Mouse (Mus musculus) heart, adult 18-20 months (tissue): Measurements from ENCODE around the gene Lrriq3. TPM values are rescaled to one million over a fixed set of nuclear protein-coding genes. Genes with fewer than 3 reads are reported as not detected.
A peak's percentile ranks its signal among the peaks of the same experiment; 100 is the strongest.

Experiments used
- DNase-seq, 2 experiments: peaks; one replicate each; pipeline ENCODE4 v3.0.0; 2021 to 2022; ENCODE audit warnings: mixed read lengths in 1 of 2
- long read RNA-seq, 2 experiments: library from polyadenylated mRNA; stranded (forward); transcript quantifications; one replicate each; pipeline ENCODE4 v2.0.0; 2021
- total RNA-seq, 2 experiments: library from RNA; stranded (reverse); gene quantifications; 2 replicates each; pipeline ENCODE4 v1.2.3; 2021

Gene Lrriq3
- total RNA-seq = under 1 TPM; 0.27 to 0.49 TPM
- long read RNA-seq, experiment 1 = 0 reads
- long read RNA-seq, experiment 2 = 0 reads

- DNase-seq = peak; percentile 90 to 92
These were observed at the start of gene Lrriq3, which contains the start of gene Fpgt for GRCm38 (mm10) chr3:155093116-155093956. Gene Lrriq3, plus strand, starts transcription at chr3:155093434. Gene Fpgt, minus strand, starts transcription at chr3:155093403.

DNA sequence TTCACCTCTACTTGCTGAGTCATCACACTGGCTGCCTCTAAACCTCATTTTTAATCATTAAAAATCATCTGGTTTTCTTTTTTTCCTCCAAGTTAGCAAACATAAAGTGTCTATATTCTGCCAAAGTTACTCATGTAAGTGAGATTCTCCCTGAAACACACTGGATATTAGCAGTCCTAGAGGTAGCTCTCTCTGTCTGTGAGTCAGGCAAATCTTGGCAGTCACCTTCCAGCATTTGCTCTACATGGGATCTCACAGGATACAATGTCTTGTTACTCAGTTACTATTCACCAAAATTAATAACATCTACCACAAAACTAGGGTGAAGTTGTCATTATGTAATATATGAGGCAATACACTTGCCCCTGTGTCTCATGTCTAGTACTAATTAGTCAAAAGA, 41.2 kb upstream of the Lrriq3 start:
- DNase-seq = no peak

- no peak for DNase-seq
These were observed 40.0 kb upstream of the Lrriq3 start for GRCm38 (mm10) chr3:155053189-155053588.

- DNase-seq = peak; percentile 35 to 55
These were observed 37.9 kb upstream of the Lrriq3 start, which contains the start of gene Tnni3k for GRCm38 (mm10) chr3:155055231-155055916. Gene Tnni3k, minus strand, starts transcription at chr3:155055407.

DNA sequence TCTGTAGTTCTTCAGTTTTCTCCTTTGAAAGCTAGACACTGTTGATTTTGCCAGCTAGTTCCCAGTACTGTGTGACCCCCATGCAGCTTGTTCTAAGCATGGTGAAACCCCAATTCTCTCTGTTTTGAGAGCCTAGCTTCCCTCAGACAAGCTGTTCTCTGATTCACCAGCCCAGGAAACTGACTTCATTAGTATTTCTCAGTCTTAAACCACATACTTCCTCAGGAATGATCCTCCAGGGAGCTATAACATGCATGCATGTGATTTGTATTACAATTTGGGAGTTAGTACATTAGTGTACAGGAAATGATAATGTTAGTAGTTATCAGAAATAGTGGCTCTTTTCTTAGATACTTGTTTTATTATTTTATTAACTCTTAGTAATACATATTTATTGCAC, 36.6 kb upstream of the Lrriq3 start:
- no peak for DNase-seq

GRCm38 (mm10) chr3:155057566-155057965, 35.7 kb upstream of the Lrriq3 start:
- no peak for DNase-seq

DNA sequence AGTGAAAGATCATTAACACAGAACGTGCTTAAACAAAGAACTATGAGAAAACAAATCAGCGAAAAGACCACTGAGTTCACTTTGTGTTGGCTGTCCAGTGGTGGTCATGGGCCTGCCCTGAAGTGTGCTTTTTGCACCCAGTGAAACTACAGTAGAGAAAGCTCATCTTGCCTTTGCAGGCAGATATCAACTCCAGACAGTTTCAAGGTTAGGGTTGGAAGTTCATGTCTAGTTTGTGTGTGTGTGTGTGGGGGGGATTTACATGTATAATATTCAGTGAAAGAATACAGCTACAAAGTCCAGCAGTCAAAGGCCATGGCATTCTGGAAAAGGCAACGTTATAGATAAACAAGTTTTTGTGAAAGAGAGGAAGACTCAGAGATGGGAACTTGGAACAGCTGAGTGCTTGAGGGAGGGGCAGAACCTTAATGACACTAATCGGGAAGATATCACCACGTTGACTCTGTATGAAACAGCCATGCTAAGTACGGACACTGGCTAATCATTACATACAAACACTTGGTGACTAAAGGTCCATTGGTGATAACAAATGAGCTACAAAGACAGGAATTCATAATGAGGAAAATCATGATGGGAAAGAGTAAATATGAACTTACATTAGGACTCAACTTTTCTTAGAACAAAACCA, 34.3 kb upstream of the Lrriq3 start:
- no peak for DNase-seq

- no peak for DNase-seq
These were observed 33.8 kb upstream of the Lrriq3 start for GRCm38 (mm10) chr3:155059449-155059822.

DNA sequence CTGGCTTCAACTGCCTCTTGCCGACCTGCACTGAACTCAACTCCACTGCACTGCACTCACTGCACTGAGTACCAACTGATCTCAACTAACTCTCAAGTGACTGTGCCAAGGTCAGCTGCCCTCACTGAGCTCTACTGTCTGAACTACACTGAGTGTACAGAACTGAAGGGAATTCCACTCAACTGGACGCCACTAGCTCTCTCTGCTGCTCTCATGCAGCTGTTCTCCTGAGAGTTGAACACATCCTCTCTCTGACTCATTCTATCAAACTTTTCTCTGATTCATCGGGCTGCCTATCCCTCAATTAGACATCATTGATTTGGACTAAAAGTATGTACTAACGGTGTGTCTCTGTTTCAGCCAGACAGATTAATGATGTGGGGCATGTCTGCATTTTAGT, 15.3 kb upstream of the Lrriq3 start:
- no peak for DNase-seq

- DNase-seq = no peak
These were observed 1.2 kb upstream of the Lrriq3 start for GRCm38 (mm10) chr3:155092081-155092480.

DNA sequence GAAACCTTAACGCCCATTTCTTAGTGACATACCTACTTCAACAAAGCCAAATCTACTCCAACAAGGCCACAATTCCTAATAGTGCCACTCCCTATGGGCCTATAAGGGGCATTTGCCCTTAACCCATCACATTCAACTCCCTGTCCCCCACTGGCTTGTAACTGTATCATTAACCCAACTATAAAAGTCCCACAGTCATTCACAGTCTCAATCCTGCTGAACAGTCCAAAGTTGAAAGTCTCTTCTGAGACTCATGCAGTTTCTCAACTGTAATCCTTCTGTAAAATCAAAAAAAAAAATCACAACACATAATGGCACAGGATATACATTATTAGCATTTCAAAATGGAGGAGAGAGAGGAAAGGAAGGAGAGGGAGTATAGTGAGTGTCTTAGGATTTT, 6.0 kb downstream of the Lrriq3 start:
- no peak for DNase-seq

GRCm38 (mm10) chr3:155105957-155106356, 12.7 kb downstream of the Lrriq3 start:
- no peak for DNase-seq

DNA sequence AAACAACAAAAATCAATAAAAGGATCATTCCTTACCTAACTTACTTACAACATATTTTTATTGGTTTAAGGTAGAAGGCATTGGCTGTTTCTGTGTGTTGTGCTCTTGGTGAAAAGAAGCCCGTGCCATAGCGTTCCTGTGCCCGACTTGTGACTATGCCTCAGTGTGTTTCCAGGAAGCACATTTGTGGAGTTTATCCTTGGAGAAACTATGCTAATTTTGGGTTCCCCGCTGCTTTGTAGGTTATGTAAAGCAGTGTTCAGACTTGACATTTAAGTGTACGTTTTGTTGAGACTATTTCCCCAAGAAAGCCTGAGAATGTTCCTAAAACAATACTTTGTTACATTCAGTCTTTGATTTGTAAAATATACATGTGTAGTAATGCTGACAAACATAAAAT, 44.5 kb downstream of the Lrriq3 start:
- DNase-seq = no peak

DNA sequence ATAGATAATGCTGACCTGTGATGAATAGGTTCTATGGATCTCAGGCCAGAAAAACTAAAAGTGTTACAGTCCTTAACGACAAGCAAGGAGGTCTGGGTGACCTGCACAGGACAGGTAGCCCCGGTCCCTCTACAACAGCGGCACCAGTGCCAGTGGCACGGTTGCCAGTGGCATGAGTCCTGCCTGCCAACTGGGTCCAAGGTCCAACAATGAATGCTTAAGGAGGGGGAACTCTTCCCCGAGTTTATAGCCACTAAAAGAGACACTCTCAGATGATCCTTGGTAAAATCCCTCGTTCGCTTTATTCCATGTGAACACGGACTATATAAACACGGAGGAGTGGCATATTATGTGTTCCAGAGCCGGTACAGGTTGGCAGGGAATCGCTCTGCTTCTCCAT, 47.8 kb downstream of the Lrriq3 start:
- DNase-seq = peak in 1 of 2 experiments; percentile 10

DNA sequence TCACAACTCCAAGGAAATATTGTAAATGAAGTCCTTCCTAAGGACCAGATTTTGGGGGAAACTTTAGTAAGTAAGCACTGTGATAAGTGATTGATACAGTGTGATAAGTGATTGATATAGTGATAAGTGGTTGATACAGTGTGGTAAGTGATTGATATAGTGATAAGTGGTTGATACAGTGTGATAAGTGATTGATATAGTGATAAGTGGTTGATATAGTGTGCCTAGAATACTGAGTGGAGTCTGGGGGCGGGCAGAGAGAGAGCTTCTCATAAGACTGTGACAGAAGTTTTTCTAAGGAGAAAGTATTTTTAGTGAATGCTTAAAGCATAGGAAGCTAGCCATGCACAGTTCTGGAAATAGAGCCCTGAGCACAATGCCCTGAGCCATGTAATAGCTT, 51.1 kb downstream of the Lrriq3 start:
- no peak for DNase-seq

- no peak for DNase-seq
These were observed 68.6 kb downstream of the Lrriq3 start for GRCm38 (mm10) chr3:155161842-155162241.

- no peak for DNase-seq
These were observed 87.2 kb downstream of the Lrriq3 start for GRCm38 (mm10) chr3:155180303-155180902.

DNA sequence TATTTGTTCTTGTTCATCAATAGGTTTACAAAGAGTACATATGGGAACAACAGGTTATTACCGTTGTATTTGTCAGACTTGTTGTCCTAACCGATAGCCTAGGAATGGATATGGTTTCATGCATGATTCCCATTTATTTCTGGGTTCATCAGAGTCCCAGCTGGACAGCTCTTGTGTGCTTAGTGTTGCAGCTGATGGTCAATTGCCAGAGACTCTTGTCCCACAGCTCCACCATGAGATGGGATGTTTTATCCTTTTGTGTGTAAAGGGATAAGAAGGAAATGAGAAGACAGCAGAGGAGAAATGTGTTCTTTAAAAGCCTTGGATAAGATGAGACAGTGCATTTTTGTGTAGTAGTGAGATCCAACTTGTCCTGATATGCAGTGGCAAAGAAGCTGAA, 93.2 kb downstream of the Lrriq3 start:
- no peak for DNase-seq

DNA sequence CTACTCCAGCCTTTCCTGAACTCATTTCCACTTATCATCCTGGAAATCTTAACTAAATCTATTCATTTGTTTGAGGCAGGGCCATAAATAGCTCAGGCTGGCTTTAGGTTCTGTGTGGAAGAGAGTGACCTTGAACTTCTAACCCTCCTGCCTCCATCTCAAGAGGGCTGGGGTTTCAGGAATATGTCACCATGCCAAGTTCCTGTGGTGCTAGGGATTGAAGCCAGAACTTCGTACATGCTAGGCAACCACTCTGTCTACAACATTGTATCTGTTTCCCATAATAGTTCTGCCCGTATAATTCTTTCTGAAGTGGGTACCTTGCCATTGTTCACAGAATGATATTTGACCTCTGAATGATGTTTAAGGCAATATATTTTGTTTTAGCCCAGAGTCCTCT, 95.6 kb downstream of the Lrriq3 start:
- peak; percentile 10 to 38 for DNase-seq

DNA sequence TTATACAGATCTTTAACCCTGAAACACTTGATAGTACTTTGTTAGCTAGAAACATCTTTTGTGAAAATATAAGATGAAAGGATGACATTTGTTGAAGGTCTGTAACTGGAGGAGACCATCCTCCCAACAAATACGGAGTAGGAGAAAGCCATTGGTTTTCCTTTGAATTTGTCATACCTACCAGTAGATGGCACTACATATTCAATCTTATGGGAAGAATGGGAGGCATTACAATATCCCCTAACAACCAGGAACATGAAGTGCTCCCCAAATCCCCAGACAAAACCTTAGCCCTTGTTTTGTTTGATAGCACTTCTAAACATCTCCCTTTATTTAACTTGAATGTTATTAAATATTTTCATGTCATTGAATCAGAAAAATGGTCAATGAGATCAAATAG, 141.7 kb downstream of the Lrriq3 start:
- DNase-seq = peak in 1 of 2 experiments; percentile 4

- no peak for DNase-seq
These were observed 142.3 kb downstream of the Lrriq3 start for GRCm38 (mm10) chr3:155235502-155235901.
